Mouse (Mus musculus) cerebellum, adult 8-10 months (tissue): Measurements from ENCODE around the gene Angel2.

Experiments
- DNase-seq: peaks from one replicate; pipeline ENCODE4 v3.0.0; 2022

Gene Angel2

DNA sequence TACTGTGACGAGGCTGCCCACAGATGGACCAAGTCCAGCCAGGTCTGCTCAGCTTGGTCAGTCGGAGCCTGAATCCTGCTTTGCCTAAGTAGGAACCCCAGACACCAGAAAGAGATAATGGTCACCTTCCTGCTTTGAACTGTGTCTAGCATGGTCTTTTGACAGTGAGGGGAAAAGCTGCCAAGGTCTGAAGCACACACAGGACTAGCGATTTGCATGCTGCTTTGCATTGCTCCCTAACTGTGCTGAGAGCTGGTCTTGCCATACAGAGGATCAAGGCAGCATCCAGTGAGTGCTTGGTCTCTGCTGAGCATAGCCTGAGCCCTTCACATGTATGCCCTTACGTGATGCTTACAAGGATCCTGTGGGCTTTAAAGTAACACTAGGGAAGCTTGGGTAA is 56.5 kb downstream of the Angel2 start:
- DNase-seq = no peak

DNA sequence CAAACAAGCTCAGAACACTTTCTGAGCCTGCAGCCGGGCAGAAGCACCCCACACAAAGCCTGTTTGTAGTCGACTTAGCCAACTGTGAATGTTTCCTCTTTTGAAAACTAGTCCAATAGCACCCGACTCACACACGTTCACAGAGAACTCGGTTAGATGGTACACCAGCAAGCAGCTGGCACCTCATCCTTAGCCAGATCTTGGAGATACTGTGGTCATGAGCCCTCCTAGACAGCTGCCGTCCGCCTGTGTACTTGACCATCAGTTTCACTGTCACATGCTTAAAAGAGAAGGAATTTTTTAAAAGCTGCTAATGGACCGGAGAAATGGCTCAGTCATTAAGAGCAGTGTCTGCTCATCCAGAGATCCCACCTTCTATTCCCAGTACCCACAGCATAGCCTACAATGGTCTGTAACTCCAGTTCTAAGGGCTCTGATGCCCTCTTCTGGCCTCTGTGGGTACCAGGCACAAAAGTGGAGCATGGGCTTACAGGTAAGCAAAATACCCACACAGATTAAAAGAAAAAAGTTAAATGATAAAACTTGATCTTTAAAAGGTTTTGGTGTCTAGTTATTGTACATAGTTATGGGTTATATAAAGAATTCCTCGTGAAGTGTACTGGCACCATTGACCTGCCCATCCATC is 64.6 kb downstream of the Angel2 start:
- DNase-seq = no peak

GRCm38 (mm10) chr1:190995548-190995947 is 70.6 kb downstream of the Angel2 start:
- DNase-seq = no peak

DNA sequence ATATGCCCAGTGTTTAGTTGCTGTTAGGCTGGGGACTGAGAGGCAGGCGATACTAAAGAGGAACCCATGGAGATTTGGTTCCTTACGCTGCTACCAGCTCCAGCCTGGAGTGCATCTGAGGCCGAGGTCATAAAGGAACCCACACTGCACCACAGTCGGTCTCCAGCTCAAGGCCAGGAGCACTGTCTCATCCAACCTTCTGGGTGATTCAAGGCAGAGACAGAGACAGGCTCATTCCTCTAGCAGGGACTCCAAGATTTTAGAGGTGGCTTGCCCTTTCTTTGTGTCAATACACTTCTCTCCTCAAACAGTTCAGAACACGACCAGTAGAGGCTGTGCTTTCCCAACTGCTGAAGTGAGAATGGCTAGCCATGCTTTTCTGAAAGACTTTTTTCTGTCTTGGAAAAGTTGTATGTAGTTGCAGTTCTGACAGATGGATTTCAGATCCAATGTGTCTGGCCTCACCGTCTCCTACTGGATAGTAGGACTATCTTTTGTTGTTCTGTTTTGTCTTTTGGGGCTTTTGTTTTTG is 71.5 kb downstream of the Angel2 start:
- no peak for DNase-seq
